Mouse (Mus musculus) G1E (cell line): ENCODE measurements around the gene Med25. TPM values are rescaled to one million over a fixed set of nuclear protein-coding genes. Genes with fewer than 3 reads are reported as not detected.
A peak's percentile ranks its signal among the peaks of the same experiment; 100 is the strongest.

Experiments used
- ATAC-seq: 2 replicates; pipeline ENCODE4 v1.8.0; 2016; ENCODE audit warnings: mild to moderate bottlenecking; ENCODE audit not compliant: insufficient number of reproducible peaks, poor library complexity, low FRiP score, severe bottlenecking; ENCODE audit errors: extremely low read depth
- DNase-seq: peaks from one replicate; pipeline ENCODE4 v3.0.0; 2012; ENCODE audit warnings: low spot score
- H3K27me3 ChIP-seq: 2 replicates; pipeline ENCODE4 v1.6.1; 2012; ENCODE audit warnings: mild to moderate bottlenecking, low read length, inconsistent platforms; ENCODE audit not compliant: insufficient read depth
- H3K36me3 ChIP-seq: replicated peaks from 2 replicates; pipeline ENCODE3; 2012; ENCODE audit warnings: mild to moderate bottlenecking, inconsistent platforms
- H3K4me1 ChIP-seq: 2 replicates; pipeline ENCODE4 v1.6.1; 2012; ENCODE audit warnings: low read depth, low read length, inconsistent platforms, mixed read lengths; ENCODE audit not compliant: insufficient read depth
- H3K4me3 ChIP-seq: 2 replicates; pipeline ENCODE4 v1.5.1; 2012; ENCODE audit warnings: low read depth, mild to moderate bottlenecking, inconsistent platforms, low read length, moderate library complexity, mixed read lengths
- H3K9me3 ChIP-seq: replicated peaks from 2 replicates; pipeline ENCODE4 v1.6.1; 2012; ENCODE audit warnings: inconsistent platforms
- CTCF ChIP-seq: IDR thresholded peaks from 2 replicates; pipeline ENCODE4 v1.5.1; 2012; ENCODE audit warnings: low read depth, low read length, inconsistent platforms, mixed read lengths
- GATA1 ChIP-seq: IDR thresholded peaks from 2 replicates; pipeline ENCODE4 v1.6.1; 2012; ENCODE audit warnings: borderline replicate concordance, low read length, inconsistent platforms, mixed read lengths
- GATA2 ChIP-seq: IDR thresholded peaks from 2 replicates; pipeline ENCODE4 v1.6.1; 2012; ENCODE audit warnings: low read depth, low read length, inconsistent platforms, borderline replicate concordance
- POLR2AphosphoS5 ChIP-seq: IDR thresholded peaks from 2 replicates; pipeline ENCODE4 v1.6.1; 2012; ENCODE audit warnings: low read depth, low read length, inconsistent platforms; ENCODE audit not compliant: insufficient replicate concordance
- TAL1 ChIP-seq: conservative IDR thresholded peaks from 2 replicates; pipeline ENCODE4 v1.6.1; 2012; ENCODE audit warnings: low read depth, low read length, inconsistent platforms, mixed read lengths
- polyA plus RNA-seq: library from polyadenylated mRNA; stranded (reverse); fragments of >175 nt; gene quantifications from 2 replicates; pipeline ENCODE4 v1.2.3, GENCODE M21; 2012
- total RNA-seq, 2 experiments: library from RNA; stranded (forward) in 1 of 2; stranded (reverse) in 1 of 2; fragments of 200-1000 nt in 1 of 2; fragments of >200 nt in 1 of 2; fragmentation: Nextera tagmentation in 1 of 2; gene quantifications; 2 replicates each; pipeline ENCODE4 v1.2.3; 2014 to 2017

Gene Med25
- total and polyA plus RNA-seq, 3 experiments: 14.0 to 367 (median 96.6) TPM

GRCm38 (mm10) chr7:44860576-44861428 is 31.7 kb downstream of the Med25 start:
- DNase-seq: peak; percentile 61

GRCm38 (mm10) chr7:44859896-44860295 is 32.6 kb downstream of the Med25 start:
- Histone ChIP-seq H3K9me3 (peaks cover 4% of the 10 kb centered on the region; the same call in 1 of the 2 replicates), H3K27me3 (no peaks in the 10 kb centered on the region), H3K4me3 (no peak overlapping the region), H3K4me1 (peaks cover 80% of the 10 kb centered on the region), H3K36me3 (peaks cover 77% of the 10 kb centered on the region)
- TF ChIP-seq GATA2 (no peak), GATA1 (no peak), CTCF (no peak), POLR2AphosphoS5 (no peak), TAL1 (no peak)
- DNase-seq (no peak), ATAC-seq (no peak)

More at GRCm38 (mm10) chr7:44860576-44861428, 31.7 kb downstream of the Med25 start:
- Histone ChIP-seq H3K36me3 (peaks cover 77% of the 10 kb centered on the region), H3K4me1 (peaks cover 80% of the 10 kb centered on the region), H3K27me3 (no peaks in the 10 kb centered on the region), H3K9me3 (peaks cover 4% of the 10 kb centered on the region; the same call in 1 of the 2 replicates), H3K4me3 (no peak overlapping the region)
- TF ChIP-seq GATA2 (no peak), CTCF (peak; percentile 95)
- ATAC-seq: 0 out of 2 replicates have a peak, but pooled peaks have one; percentile 16

- no peaks in the 10 kb centered on the region for H3K27me3 ChIP-seq
- ATAC-seq: peak; percentile 26; the same call in 1 of the 2 replicates
- no peak for TF ChIP-seq CTCF
- TF ChIP-seq GATA1: no peak
- no peak for TF ChIP-seq TAL1
- no peak for TF ChIP-seq POLR2AphosphoS5
- no peak for TF ChIP-seq GATA2
- peaks cover 77% of the 10 kb centered on the region for H3K36me3 ChIP-seq
- peak; percentile 69 for DNase-seq
- peaks cover 11% of the 10 kb centered on the region for H3K9me3 ChIP-seq
- peaks cover 81% of the 10 kb centered on the region for H3K4me1 ChIP-seq
- H3K4me3 ChIP-seq: peak overlapping the region; percentile 86
These were observed 34.6 kb downstream of the Med25 start for GRCm38 (mm10) chr7:44857905-44858304.

- DNase-seq: peak; percentile 72
- Histone ChIP-seq H3K36me3 (peaks cover 77% of the 10 kb centered on the region), H3K27me3 (no peaks in the 10 kb centered on the region), H3K4me3 (peak within 1 kb of the TSS; percentile 86), H3K9me3 (peaks cover 11% of the 10 kb centered on the region), H3K4me1 (peaks cover 88% of the 10 kb centered on the region)
- TF ChIP-seq GATA2: no peak
- TF ChIP-seq GATA1: no peak
- no peak for TF ChIP-seq CTCF
- TF ChIP-seq POLR2AphosphoS5: no peak
- peak; percentile 36; the same call in 1 of the 2 replicates for ATAC-seq
These were observed 35.4 kb downstream of the Med25 start, which contains the start of gene Pnkp for GRCm38 (mm10) chr7:44857042-44857552. TSS of gene Pnkp (plus strand) at chr7:44857139.

DNA sequence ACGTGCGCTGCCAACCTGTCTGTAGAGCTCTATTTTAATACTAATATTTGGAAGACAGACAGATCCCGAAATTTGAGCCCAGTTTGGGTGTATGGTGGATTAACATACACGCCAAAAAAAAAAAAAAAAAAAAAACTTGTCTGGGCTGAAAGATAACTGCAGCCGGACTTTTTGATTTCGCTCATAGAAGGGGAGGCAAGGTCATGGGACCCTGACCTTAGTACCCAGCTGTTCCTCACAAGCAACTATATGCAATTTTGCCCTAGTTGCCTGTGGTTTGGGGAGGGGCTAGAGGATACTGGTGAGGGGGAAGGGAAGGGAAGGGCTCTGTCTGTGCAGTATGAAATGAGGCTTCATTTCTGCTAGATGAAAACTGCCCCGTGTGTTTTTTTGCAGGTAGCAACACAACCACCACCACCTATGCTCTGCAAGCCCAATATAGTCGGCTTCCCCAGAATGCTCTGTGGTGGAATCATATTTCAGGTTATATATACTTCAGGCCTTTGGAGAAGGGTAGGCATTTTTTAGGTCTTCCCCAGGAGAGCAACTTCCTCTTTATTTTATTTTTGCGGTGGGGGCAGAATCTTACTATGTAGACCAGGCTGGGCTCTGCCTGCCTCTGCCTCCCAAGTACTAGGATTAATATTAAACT is 36.1 kb downstream of the Med25 start:
- Histone ChIP-seq H3K9me3 (peaks cover 11% of the 10 kb centered on the region), H3K4me1 (peaks cover 92% of the 10 kb centered on the region), H3K27me3 (no peaks in the 10 kb centered on the region), H3K36me3 (peaks cover 77% of the 10 kb centered on the region), H3K4me3 (peak overlapping the region; percentile 86; the same call in 1 of the 2 replicates)
- DNase-seq: peak; percentile 66
- TF ChIP-seq CTCF: no peak
- no peak; the same call in 1 of the 2 replicates for TF ChIP-seq POLR2AphosphoS5
- TF ChIP-seq GATA1: no peak
- no peak; the same call in 1 of the 2 replicates for TF ChIP-seq TAL1
- no peak for TF ChIP-seq GATA2
- ATAC-seq: peak; percentile 65

DNA sequence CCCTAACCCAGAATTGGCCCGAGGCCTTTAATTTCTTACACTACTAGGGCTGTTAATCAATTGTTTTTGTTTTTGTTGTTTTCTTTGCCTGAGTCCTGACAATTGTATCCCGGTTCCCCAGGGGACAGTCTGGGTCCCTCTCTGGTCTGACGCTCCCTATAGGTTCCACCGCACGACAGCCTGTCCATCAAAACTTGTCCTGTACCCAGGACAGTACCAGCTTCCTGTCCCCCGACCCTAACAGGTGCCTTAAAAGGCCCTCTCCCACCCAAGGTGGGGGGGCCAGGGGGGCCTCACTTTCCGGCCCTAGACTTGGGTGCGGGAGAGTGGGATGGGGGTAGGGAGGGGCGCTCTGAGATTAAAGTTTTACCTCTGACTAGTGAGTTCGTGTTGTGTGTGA is 37.5 kb downstream of the Med25 start:
- Histone ChIP-seq H3K4me1 (peaks cover 89% of the 10 kb centered on the region), H3K36me3 (peaks cover 74% of the 10 kb centered on the region), H3K27me3 (no peaks in the 10 kb centered on the region), H3K4me3 (peak overlapping the region; percentile 62; the same call in 1 of the 2 replicates), H3K9me3 (peaks cover 11% of the 10 kb centered on the region)
- DNase-seq: no peak
- TF ChIP-seq CTCF: no peak
- TF ChIP-seq GATA1: no peak
- TF ChIP-seq POLR2AphosphoS5: no peak
- TF ChIP-seq TAL1: no peak
- no peak for TF ChIP-seq GATA2
- ATAC-seq: no peak
